Mouse (Mus musculus) liver, embryonic 14.5 days (tissue): ENCODE data around the gene Pias1. TPM values are rescaled to one million over a fixed set of nuclear protein-coding genes. Genes with fewer than 3 reads are reported as not detected.

ENCODE experiments used
- ATAC-seq: fragments of 200-750 bp; cut with Nextera tagmentation; 2 replicates; pipeline ENCODE4 v1.8.0; 2017; ENCODE audit warnings: moderate number of reproducible peaks, mild to moderate bottlenecking, moderate library complexity; ENCODE audit not compliant: insufficient read depth
- DNase-seq, 3 experiments: peaks; one replicate each; pipeline ENCODE4 v3.0.0-alpha.2; 2012 to 2013; ENCODE audit warnings: low read depth in 3 of 3, low spot score in 3 of 3
- H3K27ac ChIP-seq: fragments of 300-500 bp; sonication (generic); 2 replicates; pipeline ENCODE4 v1.5.1; 2014; ENCODE audit warnings: moderate library complexity, mild to moderate bottlenecking, control low read depth, inconsistent platforms
- H3K27me3 ChIP-seq: fragments of 300-500 bp; sonication (generic); 2 replicates; pipeline ENCODE4 v1.6.1; 2014; ENCODE audit warnings: mild to moderate bottlenecking, low read length, moderate library complexity; ENCODE audit not compliant: control insufficient read depth, insufficient read depth
- H3K36me3 ChIP-seq: fragments of 300-500 bp; sonication (generic); replicated peaks from 2 replicates; pipeline ENCODE4 v1.6.1; 2014; ENCODE audit warnings: low read depth; ENCODE audit not compliant: control insufficient read depth, insufficient read depth
- H3K4me1 ChIP-seq, 2 experiments: fragments of 200-500 bp in 1 of 2; fragments of 300-500 bp in 1 of 2; sonication (generic) in 1 of 2; replicated peaks; 2 replicates each; pipeline ENCODE4 v1.6.1; 2012 to 2014; ENCODE audit warnings: antibody characterized with exemption in 1 of 2, inconsistent platforms in 1 of 2, low read length in 1 of 2; ENCODE audit not compliant: control insufficient read depth in 2 of 2, insufficient read depth in 2 of 2
- H3K4me2 ChIP-seq: fragments of 300-500 bp; sonication (generic); 2 replicates; pipeline ENCODE4 v1.6.1; 2014; ENCODE audit warnings: low read depth, mild to moderate bottlenecking, control low read depth, moderate library complexity
- H3K4me3 ChIP-seq, 2 experiments: fragments of 200-500 bp in 1 of 2; fragments of 300-500 bp in 1 of 2; sonication (generic) in 1 of 2; 2 replicates each; pipeline ENCODE4 v1.5.1; 2012 to 2014; ENCODE audit warnings: low read depth in 2 of 2, low read length in 2 of 2, mild to moderate bottlenecking in 2 of 2, control low read depth in 1 of 2, inconsistent platforms in 1 of 2, moderate library complexity in 1 of 2; ENCODE audit not compliant: insufficient read depth in 1 of 2
- H3K9ac ChIP-seq: fragments of 300-500 bp; sonication (generic); replicated peaks from 2 replicates; pipeline ENCODE4 v1.6.1; 2014; ENCODE audit warnings: mild to moderate bottlenecking, control low read depth, moderate library complexity
- H3K9me3 ChIP-seq: fragments of 300-500 bp; sonication (generic); 2 replicates; pipeline ENCODE4 v1.6.1; 2016; ENCODE audit warnings: low read length, mixed read lengths; ENCODE audit not compliant: control insufficient read depth
- CTCF ChIP-seq: IDR thresholded peaks from 2 replicates; pipeline ENCODE4 v1.5.1; 2016; ENCODE audit warnings: antibody characterized with exemption, low read depth, control low read depth
- EP300 ChIP-seq: IDR thresholded peaks from 2 replicates; pipeline ENCODE4 v1.6.1; 2016; ENCODE audit warnings: antibody characterized with exemption, low read depth
- WGBS: fragments of 180-500 bp; shearing (Covaris S2); extraction: QIAGEN DNeasy Blood & Tissue Kit; methylation state at CpG from one replicate; pipeline ENCODE4 v1.1.7; 2014; ENCODE audit not compliant: insufficient replicate concordance; 5-methylcytosine and 5-hydroxymethylcytosine counted together
- polyA plus RNA-seq, 2 experiments: library from polyadenylated mRNA; depleted of rRNA in 1 of 2; stranded (reverse) in 1 of 2; unstranded in 1 of 2; fragments of >200 nt; fragmentation: Nextera tagmentation in 1 of 2; extraction: Ambion mirVana in 1 of 2; gene quantifications; 2 replicates each; pipeline versions ENCODE4 v1.2.1 to v1.2.3; 2012 to 2014

Gene Pias1
- polyA plus RNA-seq, 2 experiments: 9.5 to 22.0 TPM

GRCm38 (mm10) chr9:62829877-62830276, 157.8 kb downstream of the Pias1 start:
- 60% methylated on average over 6 of the region's 6 CpGs for WGBS

GRCm38 (mm10) chr9:62828662-62829086, 159.1 kb downstream of the Pias1 start:
- Histone ChIP-seq H3K27ac (no peak overlapping the region; the same call in 1 of the 2 replicates), H3K4me1 (peaks cover 4 to 21% of the 10 kb centered on the region in 2 experiments; a peak in 3 of 4 replicates), H3K4me2 (peak overlapping the region; percentile 91), H3K36me3 (no peaks in the 10 kb centered on the region), H3K4me3 (peak overlapping the region in 1 of 2 experiments; percentile 51; a peak in 3 of 4 replicates), H3K9ac (no peak overlapping the region), H3K27me3 (no peaks in the 10 kb centered on the region), H3K9me3 (no peaks in the 10 kb centered on the region)
- ATAC-seq (peak; percentile 84), DNase-seq (peak; percentile 86 to 91 (median 90))
- TF ChIP-seq CTCF (peak; percentile 99), EP300 (no peak)
- WGBS: under 1% methylated on average over 23 of the region's 23 CpGs

More at GRCm38 (mm10) chr9:62829877-62830276, 157.8 kb downstream of the Pias1 start:
- H3K9ac ChIP-seq: no peak overlapping the region
- H3K4me2 ChIP-seq: no peak overlapping the region
- H3K9me3 ChIP-seq: no peaks in the 10 kb centered on the region
- H3K4me1 ChIP-seq: peaks cover 4 to 21% of the 10 kb centered on the region in 2 experiments; a peak in 3 of 4 replicates
- H3K27ac ChIP-seq: no peak overlapping the region
- no peaks in the 10 kb centered on the region for H3K27me3 ChIP-seq
- no peaks in the 10 kb centered on the region for H3K36me3 ChIP-seq
- no peak for DNase-seq
- no peak overlapping the region for H3K4me3 ChIP-seq
- TF ChIP-seq CTCF (no peak), EP300 (no peak)
- no peak for ATAC-seq

Other genes with a start within 250 kb of the Pias1 start
- 5.8 and 8.2 TPM in 2 replicates for gene Fem1b, start 176.0 kb downstream of the Pias1 start, polyA plus RNA-seq (2012; rRNA removed)
- 12.5 and 15.5 TPM in 2 replicates for gene Fem1b, start 176.0 kb downstream of the Pias1 start, polyA plus RNA-seq (2014; fragmentation: Nextera tagmentation; extraction: Ambion mirVana)
- 18.5 and 18.8 TPM in 2 replicates for gene Cln6, start 149.1 kb downstream of the Pias1 start, polyA plus RNA-seq (2012; rRNA removed)
- 12.4 and 15.5 TPM in 2 replicates for gene Cln6, start 149.1 kb downstream of the Pias1 start, polyA plus RNA-seq (2014; fragmentation: Nextera tagmentation; extraction: Ambion mirVana)
- 0.98 and 1.1 TPM in 2 replicates for gene Calml4, start 129.8 kb downstream of the Pias1 start, polyA plus RNA-seq (2012; rRNA removed)
- 1.6 and 2.2 TPM in 2 replicates for gene Calml4, start 129.8 kb downstream of the Pias1 start, polyA plus RNA-seq (2014; fragmentation: Nextera tagmentation; extraction: Ambion mirVana)
- gene Skor1, start 161.0 kb upstream of the Pias1 start, polyA plus RNA-seq (2012; rRNA removed): 0.01 and 0.02 TPM in 2 replicates
- gene Skor1, start 161.0 kb upstream of the Pias1 start, polyA plus RNA-seq (2014; fragmentation: Nextera tagmentation; extraction: Ambion mirVana): not detected in 2 replicates